Mouse (Mus musculus) spleen, postnatal 10 days (tissue): ENCODE measurements at regions not wholly inside any gene's neighbourhood (a gene's known extent, or its start where the extent isn't known, plus 50 kb on each side); places are given as distances from the start of the nearest gene placed in this dataset.
"Not testable (repeated sequence)": the region's sequence is repeated elsewhere in the genome, so short reads cannot be mapped to it uniquely, and the experiment has no call there.

Source experiments
- DNase-seq, 2 experiments: peaks; one replicate each; pipeline ENCODE4 v3.0.0; 2021 to 2022; ENCODE audit warnings: low spot score in 2 of 2

DNA sequence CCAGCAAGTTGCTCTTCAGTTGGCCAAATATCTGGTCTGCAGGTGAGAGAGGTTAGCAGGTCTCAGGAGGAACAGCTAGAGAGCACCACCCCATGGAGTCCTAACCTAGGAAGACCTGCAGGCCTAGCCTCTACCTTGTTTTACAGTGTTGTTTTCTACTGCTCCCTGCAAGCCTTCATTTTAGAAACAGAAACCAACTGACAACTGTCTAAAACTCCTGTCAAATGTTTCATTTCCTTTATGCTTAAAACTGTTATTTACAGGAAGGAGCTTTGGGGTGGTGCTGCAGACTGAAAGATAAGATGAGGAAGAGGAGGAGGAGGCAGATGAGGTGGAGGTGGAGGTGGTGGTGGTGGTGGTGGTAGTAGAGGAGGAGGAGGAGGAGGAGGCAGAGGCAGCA is 96.6 kb upstream of the Selenop start:
- DNase-seq, result no peak

DNA sequence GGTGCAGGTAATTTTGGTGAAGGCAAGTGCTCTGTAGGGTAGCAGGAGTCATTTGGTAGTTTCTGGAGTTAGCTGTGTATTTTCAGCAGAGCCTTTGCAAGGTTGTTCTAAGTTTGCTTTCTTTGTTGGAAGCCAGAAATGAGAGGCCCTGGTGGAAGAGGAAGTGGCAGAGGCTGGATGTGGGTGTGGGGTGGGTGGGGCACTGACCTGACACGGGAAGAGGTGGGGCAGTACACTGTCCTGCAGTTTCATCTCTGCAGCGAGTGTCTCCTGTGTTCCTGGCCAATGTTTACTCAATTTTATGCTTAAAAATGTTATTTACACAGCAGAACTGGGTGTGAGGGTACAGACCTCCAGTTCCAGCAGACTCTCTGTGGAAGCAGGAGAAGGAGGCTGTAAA is 94.3 kb upstream of the Selenop start:
- no peak for DNase-seq

DNA sequence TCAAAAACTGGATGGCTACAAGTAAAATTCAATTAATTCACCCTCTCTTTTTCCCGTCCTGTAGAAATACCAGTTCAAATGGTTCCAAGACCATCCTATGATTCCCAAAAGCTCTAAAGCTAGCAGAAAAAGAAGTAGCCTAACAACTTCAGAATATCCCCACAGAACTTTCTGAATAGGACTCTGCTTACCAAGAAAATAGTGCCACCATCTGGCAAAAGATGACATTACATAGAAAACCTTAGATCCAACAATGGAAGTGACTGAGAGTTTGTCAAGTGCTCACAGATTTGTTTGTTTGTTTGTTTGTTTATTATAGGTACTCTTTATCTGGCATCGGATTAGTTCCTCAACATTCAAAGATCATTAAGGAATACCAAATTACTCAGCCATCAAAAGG is 93.5 kb upstream of the Selenop start:
- DNase-seq, result no peak

DNA sequence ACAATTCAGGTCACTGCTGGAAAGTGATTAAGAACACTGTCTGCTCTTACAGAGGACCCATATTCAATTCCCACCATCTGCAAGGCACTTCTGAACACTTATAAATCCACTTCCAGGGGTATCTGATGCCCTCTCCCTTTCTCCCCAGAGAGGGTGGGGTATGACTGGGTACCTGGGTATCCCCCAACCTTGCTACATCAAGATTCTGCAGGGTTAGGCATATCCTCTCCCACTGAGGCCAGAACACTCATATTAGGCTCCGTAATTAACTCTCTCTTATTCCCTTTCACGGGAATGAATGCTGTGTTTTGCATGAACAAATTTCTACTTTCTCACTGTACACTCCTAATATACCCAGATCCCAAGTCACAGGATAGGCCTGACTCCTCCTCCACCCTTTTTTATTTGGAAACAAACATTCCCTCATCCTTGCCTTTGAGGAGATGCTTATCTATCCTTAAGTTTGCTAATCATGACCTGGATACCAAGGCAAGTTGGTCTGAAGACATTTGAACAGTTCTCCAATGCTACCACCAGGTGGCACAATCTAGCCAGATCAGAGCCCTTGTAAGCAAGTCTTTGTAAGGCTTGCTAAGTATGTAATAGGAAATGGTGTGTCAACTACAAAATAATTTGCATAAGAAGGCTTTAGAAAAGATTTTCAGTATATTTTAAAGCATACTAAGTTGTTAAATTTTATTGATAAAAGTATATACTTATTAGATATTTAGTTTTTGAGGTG is 66.3 kb upstream of the Selenop start:
- DNase-seq, result peak in 1 of 2 experiments; percentile 49

DNA sequence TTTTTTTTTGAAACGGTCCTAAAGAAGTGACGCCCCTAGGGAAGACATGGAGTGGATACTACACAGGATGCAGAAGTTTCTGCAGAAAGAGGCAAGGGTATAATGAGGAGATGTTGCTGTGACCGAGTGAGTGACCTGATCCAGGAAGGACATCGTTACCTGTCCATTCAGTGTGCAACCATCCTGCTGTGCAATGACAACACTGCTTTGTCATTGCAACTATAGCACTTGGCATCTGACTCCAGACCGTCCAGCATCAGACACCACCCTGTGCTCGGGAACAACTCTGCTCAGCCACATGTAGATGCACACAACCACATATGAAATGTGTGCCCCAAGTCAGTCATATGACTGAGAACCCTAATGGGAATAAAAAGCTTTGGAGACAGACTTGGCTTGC is 62.8 kb upstream of the Selenop start:
- no peak for DNase-seq

DNA sequence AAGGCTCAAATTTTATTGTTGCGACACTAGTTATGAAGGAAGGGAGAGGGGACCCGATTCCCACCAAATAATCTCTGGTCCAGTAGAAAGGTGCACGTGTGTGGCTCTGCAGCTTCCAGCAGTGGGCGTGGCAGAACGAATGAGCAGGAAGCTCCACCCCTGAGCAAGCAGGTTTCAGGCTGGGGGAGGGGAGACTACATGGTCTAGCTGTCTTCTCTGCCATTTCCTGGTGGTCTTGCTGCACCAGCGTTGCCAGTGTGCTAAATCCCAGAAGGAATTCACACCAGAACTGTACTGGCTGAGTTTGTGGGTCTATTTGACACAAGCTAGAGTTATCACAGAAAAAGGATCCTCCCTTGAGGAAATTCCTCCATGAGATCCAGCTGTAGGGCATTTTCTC is 62.3 kb upstream of the Selenop start:
- DNase-seq, result not testable (repeated sequence)

DNA sequence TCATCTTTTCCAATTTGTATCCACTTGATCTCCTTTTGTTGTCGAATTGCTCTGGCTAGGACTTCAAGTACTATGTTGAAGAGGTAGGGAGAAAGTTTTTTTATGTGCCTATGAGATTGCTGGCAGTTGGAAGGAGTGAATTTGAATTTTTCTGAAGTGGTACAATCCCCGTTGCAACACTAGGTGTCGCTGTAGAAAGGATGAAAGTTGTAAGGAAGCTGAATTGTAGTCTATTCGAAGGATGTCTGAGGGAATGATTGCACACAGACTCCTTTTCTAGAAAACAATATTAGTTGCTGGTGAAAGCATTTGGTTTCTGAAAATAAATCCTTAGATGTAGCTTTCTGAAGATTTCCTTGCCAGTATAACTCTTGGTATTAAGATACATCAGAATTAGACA is 54.6 kb upstream of the Selenop start:
- DNase-seq, result peak in 1 of 2 experiments; percentile 36

DNA sequence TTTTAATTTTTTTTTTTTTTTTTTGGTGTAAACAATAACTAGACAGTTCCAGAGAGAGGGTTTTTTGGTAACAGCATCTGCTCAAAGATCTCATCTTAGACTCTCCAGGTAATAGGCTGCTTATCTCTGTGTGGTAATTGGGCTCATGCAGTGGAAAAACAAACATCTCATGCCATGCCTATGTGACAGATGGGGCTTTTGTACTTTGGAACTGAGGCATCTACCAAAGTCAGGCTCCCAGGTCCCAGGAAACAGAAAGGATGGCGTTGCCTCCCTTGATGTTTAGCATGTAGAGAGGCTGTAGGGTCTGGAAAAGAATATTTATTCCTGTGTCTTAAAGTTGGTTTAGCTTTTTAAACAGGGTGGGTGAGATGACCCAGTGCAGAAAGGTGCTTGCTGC is 53.1 kb upstream of the Selenop start:
- no peak for DNase-seq
